Mouse (Mus musculus): ENCODE results near the gene 1500009C09Rik.
A peak's percentile ranks its signal among the peaks of the same experiment; 100 is the strongest.

Gene 1500009C09Rik

DNA sequence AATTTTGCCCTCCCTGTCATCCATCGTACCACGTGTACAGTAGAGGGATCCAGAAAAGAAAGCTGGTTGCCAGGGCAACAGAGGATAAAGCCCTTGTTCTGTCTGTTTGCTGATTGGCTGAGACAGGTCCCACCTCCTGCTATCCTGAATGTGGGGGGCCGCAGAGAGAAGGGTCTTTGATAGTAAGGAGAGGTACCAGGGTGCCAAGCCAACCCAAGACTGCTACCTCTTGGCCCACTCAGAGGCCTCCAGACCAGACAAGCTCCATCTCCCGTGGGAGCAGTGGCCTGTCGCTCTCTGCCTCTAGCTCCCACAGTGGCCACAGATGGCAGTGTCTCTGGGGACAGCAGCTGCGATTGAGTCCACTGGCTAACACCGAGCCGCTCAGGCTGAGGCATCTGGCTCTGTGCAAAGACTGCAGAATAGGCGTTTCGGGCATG is 3.8 kb downstream of the 1500009C09Rik start:
- DNase-seq = peak; percentile 92

GRCm38 (mm10) chr15:82259510-82259909 is 7.3 kb downstream of the 1500009C09Rik start:
- DNase-seq = peak; percentile 65

DNA sequence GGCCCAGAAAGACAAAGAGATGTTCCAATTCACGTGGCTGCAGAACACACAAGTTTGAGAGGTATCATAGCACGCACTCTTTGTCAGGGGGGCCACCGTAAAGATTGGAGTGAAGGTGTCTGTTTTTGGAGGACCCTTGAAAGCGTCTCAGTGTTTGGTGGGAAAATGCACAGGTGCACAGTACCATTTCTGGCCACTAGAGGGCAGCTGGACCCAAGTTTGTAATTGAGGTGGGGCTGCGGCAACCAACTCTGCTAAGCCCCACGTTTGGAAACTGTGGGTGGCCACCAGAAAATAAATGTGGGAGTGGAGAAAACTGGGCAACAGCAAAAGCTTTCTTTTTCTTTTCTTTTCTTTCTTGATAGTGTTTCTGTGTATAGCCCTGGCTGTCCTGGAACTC is 14.2 kb downstream of the 1500009C09Rik start:
- peak; percentile 59 for DNase-seq

DNA sequence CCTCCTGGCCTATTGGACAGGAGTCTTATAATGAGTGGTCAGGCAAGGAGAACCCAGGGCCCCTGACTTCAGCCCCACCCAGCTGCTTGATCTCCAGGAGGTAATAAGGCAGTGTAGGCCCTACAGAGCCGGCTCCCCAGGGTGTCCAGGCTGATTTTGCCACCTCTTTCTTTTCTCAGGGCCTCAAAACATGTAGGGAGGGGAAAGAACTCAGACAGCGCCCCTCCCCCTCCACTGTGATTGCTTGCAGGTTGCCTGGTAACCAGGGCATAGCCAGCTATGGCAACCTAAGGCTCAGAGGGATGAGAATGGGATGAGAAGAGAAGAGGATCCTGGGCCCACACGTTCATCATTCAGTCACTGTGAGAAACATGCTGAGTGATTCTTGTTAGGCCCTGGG is 16.0 kb downstream of the 1500009C09Rik start:
- no peak for DNase-seq

- no peak for DNase-seq
Observed at GRCm38 (mm10) chr15:82268783-82269182, 16.6 kb downstream of the 1500009C09Rik start.

DNA sequence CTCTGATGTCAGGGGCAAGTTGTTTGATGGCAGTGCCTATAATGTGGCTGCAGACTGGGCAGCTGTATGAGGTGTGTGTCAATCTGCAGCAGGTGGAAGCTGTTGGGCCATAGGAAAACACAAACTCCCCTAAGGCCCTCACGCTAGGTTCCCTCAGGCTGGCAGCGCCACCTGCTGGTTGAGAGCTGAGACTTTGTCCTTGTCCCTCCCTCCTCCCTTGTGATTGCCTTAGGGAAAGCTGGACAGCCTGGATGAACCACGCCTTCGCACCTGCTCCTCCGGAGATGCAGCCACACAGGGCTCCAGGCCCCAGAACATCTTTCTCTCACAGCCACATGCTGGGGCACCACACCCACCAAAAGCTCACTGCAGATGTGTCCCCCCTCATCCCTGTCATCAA is 19.0 kb downstream of the 1500009C09Rik start:
- peak; percentile 71 for DNase-seq

DNA sequence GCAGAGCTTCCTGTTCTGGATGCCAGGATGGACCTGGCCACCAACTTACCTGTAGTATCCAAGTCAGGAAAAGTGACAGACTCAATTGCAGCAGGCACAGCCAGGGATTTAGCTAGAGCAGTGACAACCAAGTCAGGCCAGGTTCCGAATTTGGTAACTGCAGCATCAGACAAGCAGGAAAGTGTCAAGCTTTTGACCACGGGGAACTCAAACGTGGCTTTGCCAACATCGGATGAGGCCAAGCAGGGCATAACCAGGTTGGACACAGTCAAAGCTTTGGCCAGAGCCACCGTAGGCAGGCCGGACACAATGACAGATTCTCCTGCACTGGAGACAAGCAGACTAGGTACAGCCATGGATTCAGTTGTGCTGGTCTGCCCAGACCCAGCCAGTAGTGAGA is 20.1 kb downstream of the 1500009C09Rik start:
- DNase-seq = no peak

- DNase-seq = no peak
Observed at GRCm38 (mm10) chr15:82274593-82274926, 22.4 kb downstream of the 1500009C09Rik start, which contains the start of gene Sept3. Gene Sept3 (plus strand): TSS chr15:82274893.

GRCm38 (mm10) chr15:82274927-82275901 is 23.0 kb downstream of the 1500009C09Rik start:
- peak; percentile 87 for DNase-seq

GRCm38 (mm10) chr15:82277591-82277990 is 25.4 kb downstream of the 1500009C09Rik start:
- peak; percentile 78 for DNase-seq

GRCm38 (mm10) chr15:82280638-82281037 is 28.4 kb downstream of the 1500009C09Rik start:
- no peak for DNase-seq

- no peak for DNase-seq
Observed at GRCm38 (mm10) chr15:82286157-82286556, 34.0 kb downstream of the 1500009C09Rik start.

GRCm38 (mm10) chr15:82290252-82290651 is 38.1 kb downstream of the 1500009C09Rik start:
- DNase-seq = no peak

DNA sequence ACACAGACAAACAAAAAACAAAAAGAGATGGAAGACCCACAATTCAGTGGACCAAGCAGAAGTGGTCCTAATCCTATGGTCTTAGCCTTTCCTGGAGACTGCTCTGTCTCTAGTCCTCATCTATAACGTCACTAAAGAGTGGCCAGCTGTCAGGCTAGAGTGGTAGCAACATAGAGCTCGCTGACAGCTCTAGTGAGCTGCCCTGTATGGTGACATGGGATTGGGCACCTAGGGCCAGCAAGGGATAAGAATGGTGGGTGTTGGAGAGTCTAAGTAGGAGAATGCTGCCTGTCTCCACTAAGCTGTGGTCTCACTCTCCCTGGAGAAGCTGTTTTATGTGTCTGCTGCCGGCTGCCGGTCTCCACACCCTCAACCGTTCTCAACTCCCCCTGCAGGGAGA is 40.7 kb downstream of the 1500009C09Rik start:
- no peak for DNase-seq

GRCm38 (mm10) chr15:82293271-82293711 is 41.1 kb downstream of the 1500009C09Rik start:
- DNase-seq = no peak

GRCm38 (mm10) chr15:82294059-82294458 is 41.9 kb downstream of the 1500009C09Rik start:
- no peak for DNase-seq

DNA sequence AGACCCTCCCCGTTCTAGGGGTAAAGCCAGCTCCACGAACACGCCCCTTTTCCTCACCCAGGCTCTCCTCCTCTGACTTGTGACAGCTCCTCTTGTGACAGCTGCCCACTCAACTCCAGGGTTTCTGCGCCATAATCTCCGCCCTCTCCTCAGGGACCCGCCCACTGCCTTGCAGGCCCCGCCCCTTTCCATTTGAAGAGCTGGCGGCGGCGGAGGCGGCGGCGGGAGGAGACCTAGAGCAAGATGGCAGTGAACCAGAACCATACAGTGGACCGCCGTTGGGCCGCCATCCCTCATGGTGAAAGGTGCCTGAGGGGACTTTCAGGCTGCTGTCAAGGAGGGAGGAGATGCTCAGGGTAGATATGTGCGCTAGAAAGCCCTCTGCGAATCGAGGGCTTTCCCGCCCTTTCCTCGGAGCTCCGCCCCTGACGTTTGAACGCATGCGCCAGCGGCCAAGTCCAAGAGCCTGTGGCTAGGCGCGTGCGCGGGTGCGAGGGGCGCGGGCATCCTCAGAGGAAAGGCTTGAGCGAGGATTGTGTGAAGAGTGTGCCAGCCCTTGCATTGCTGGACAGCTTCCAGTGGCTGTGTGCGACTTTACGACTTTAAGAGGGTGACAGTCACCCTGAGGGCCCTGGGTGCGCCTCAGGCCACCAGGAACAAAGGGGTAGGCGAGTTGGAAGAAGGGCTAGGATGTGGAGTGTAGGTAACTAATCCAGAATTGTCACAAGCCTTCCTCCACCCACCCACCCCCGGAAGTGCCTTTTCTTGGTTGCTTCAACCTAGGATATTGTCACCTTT is 46.8 kb downstream of the 1500009C09Rik start, which contains the start of gene Wbp2nl:
TSS of gene Wbp2nl (plus strand) at position 191 of the 798 bp plus-strand sequence.
- no peak for DNase-seq

GRCm38 (mm10) chr15:82307107-82307506 is 54.9 kb downstream of the 1500009C09Rik start:
- no peak for DNase-seq

DNA sequence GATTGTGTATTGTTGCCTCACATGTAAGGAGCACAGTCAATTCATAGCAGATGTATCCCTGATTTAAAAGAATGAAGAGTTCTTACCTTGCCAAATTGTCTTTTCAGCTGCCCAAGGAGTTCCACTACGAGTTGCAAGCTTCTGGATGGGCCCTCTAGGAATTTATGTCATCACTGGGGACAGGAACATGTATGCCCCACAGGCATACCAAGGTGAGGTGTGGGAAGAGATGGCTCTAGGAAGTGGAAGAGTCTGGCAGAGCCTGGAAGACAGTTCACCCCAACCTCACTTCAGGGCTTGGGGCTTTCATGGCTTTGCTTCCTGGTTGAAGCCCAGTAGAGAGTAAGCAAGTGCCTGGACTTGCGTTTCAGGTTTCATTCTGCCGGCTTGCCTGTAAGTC is 56.2 kb downstream of the 1500009C09Rik start:
- no peak for DNase-seq
